ENCODE assay signal across 16 mouse cellular contexts in the genomic region with DNA sequence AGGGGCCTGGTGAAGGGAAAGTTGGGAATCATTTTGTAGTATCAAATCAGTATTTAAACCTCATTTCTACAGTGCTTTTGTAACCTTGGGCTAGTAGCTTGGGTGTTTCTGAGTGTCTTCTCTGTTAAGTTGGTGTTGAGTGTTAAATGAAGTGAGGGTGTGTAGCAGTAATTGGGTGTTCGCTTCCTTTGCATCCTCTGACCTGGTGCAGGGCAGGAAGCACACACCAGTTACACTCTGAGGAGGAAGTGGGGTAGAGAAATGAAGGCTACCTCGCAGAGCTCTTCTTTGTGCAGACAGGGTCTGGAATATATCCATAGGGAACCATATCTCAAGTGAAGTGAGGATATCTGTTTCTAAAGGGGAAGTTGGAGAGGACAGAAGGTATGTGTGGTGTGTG. TPM values are rescaled to one million over a fixed set of nuclear protein-coding genes. Genes with fewer than 3 reads are reported as not detected.
DNase-seq lines count a peak whose midpoint lies in the region; ATAC-seq and TF ChIP-seq lines count a peak whose summit lies in the region.
"Had no signal": no experiment of that assay in that cellular context is flagged by ENCODE, and none has a peak within 500 bp of the region (broad histone marks: within the 10 kb centered on the region; RNA-seq: fewer than 3 reads in every experiment).

No protein-coding gene starts in this region.

- no peak overlapping the region for H3K4me2 ChIP-seq in intestine, embryonic 15.5 days (replicated peaks)
- H3K4me2 ChIP-seq in intestine, embryonic 16.5 days (ENCODE audit: low read depth, low read length): no peak overlapping the region
- H3K4me2 ChIP-seq in lung, postnatal 0 days (replicated peaks; ENCODE audit: low read depth, low read length): no peak overlapping the region
- no peak overlapping the region for H3K4me2 ChIP-seq in stomach, embryonic 14.5 days (replicated peaks; ENCODE audit: low read depth, low read length)
- H3K4me2 ChIP-seq in stomach, postnatal 0 days (replicated peaks; ENCODE audit: low read depth): no peak overlapping the region
- H3K4me2 ChIP-seq: hindbrain, embryonic 15.5 days; liver, embryonic 11.5 days; midbrain, embryonic 11.5 days had no signal

- TF ChIP-seq POLR2A in cerebellum, adult 2 months (IDR thresholded peaks at IDR 0.05; ENCODE audit: borderline replicate concordance, insufficient read depth, low read length): no peak

- no peak overlapping the region for H3K4me3 ChIP-seq in cerebellum, adult 2 months (replicated peaks; ENCODE audit: insufficient read depth, low read depth, low read length)
- H3K4me3 ChIP-seq in intestine, embryonic 15.5 days (replicated peaks): no peak overlapping the region
- no peak overlapping the region for H3K4me3 ChIP-seq in intestine, embryonic 16.5 days (ENCODE audit: low read length)
- H3K4me3 ChIP-seq in lung, postnatal 0 days (ENCODE audit: low read depth, low read length): no peak overlapping the region
- no peak overlapping the region for H3K4me3 ChIP-seq in stomach, embryonic 14.5 days (ENCODE audit: low read depth, low read length)
- no peak overlapping the region for H3K4me3 ChIP-seq in stomach, postnatal 0 days (ENCODE audit: low read depth, low read length)
- H3K4me3 ChIP-seq: hindbrain, embryonic 15.5 days; limb, embryonic 10.5 days had no signal

- no peaks in the 10 kb centered on the region for H3K27me3 ChIP-seq in cerebellum, adult 2 months (ENCODE audit: control insufficient read depth, insufficient read depth, low read length)
- H3K27me3 ChIP-seq in intestine, embryonic 15.5 days (replicated peaks): no peaks in the 10 kb centered on the region
- H3K27me3 ChIP-seq in intestine, embryonic 16.5 days (replicated peaks; ENCODE audit: control insufficient read depth, insufficient read depth, low read length): no peaks in the 10 kb centered on the region
- no peaks in the 10 kb centered on the region for H3K27me3 ChIP-seq in lung, postnatal 0 days (replicated peaks; ENCODE audit: insufficient read depth, low read length)
- H3K27me3 ChIP-seq in stomach, embryonic 14.5 days (ENCODE audit: control insufficient read depth, insufficient read depth, low read length): no peaks in the 10 kb centered on the region
- H3K27me3 ChIP-seq in stomach, postnatal 0 days (ENCODE audit: control insufficient read depth, insufficient read depth, low read length): no peaks in the 10 kb centered on the region
- H3K27me3 ChIP-seq: hindbrain, embryonic 15.5 days had no signal

- DNase-seq in cerebellum, adult 2 months: no peak
- DNase-seq in cerebellum, adult 11 months: no peak
- DNase-seq in lung, postnatal 0 days (ENCODE audit: low spot score): no peak
- no peak for DNase-seq in lung, adult 18-20 months
- no peak for DNase-seq in stomach, postnatal 0 days (ENCODE audit: low spot score)
- DNase-seq: adrenal gland, adult 8-10 months; gastrocnemius, postnatal 36 days; thymus, adult 2 months had no signal

- peaks cover 44% of the 10 kb centered on the region for H3K36me3 ChIP-seq in intestine, embryonic 15.5 days
- H3K36me3 ChIP-seq in intestine, embryonic 16.5 days (ENCODE audit: control insufficient read depth, insufficient read depth, low read length): peaks cover 18% of the 10 kb centered on the region
- peaks cover 63% of the 10 kb centered on the region for H3K36me3 ChIP-seq in lung, postnatal 0 days (ENCODE audit: insufficient read depth, low read length)
- H3K36me3 ChIP-seq in stomach, embryonic 14.5 days (ENCODE audit: control insufficient read depth, insufficient read depth, low read length): peaks cover 57% of the 10 kb centered on the region
- peaks cover 17% of the 10 kb centered on the region for H3K36me3 ChIP-seq in stomach, postnatal 0 days (ENCODE audit: control insufficient read depth, insufficient read depth, low read length)

- no peak overlapping the region for H3K9ac ChIP-seq in intestine, embryonic 15.5 days
- no peak overlapping the region for H3K9ac ChIP-seq in intestine, embryonic 16.5 days (ENCODE audit: low read depth, low read length)
- H3K9ac ChIP-seq in lung, postnatal 0 days (replicated peaks; ENCODE audit: low read depth): no peak overlapping the region
- no peak overlapping the region for H3K9ac ChIP-seq in stomach, embryonic 14.5 days (replicated peaks; ENCODE audit: low read depth, low read length)
- H3K9ac ChIP-seq in stomach, postnatal 0 days (ENCODE audit: low read length): no peak overlapping the region
- H3K9ac ChIP-seq: hindbrain, embryonic 15.5 days had no signal

- H3K27ac ChIP-seq in cerebellum, adult 2 months (ENCODE audit: insufficient read depth, low read length): peak overlapping the region; percentile 49; the same call in 1 of the 2 replicates
- peak overlapping the region; percentile 32; the same call in 1 of the 2 replicates for H3K27ac ChIP-seq in intestine, embryonic 15.5 days
- H3K27ac ChIP-seq in intestine, embryonic 16.5 days (ENCODE audit: low read length): no peak overlapping the region
- H3K27ac ChIP-seq in lung, postnatal 0 days (ENCODE audit: low read length): 0 out of 2 replicates have a peak overlapping the region, but pooled peaks have one; percentile 5
- H3K27ac ChIP-seq in stomach, embryonic 14.5 days (ENCODE audit: low read length): peak overlapping the region; percentile 44; the same call in 1 of the 2 replicates
- no peak overlapping the region for H3K27ac ChIP-seq in stomach, postnatal 0 days (replicated peaks)
- H3K27ac ChIP-seq: hindbrain, embryonic 15.5 days; limb, embryonic 10.5 days had no signal

- no peak for TF ChIP-seq CTCF in cerebellum, adult 2 months (IDR thresholded peaks at IDR 0.05; ENCODE audit: borderline replicate concordance, insufficient read depth, low read depth, low read length)
- TF ChIP-seq CTCF in lung, postnatal 0 days (IDR thresholded peaks at IDR 0.05): no peak
- TF ChIP-seq CTCF in stomach, postnatal 0 days (IDR thresholded peaks at IDR 0.05; ENCODE audit: low read depth): no peak

- no peak for TF ChIP-seq EP300 in lung, postnatal 0 days (IDR thresholded peaks at IDR 0.05)
- no peak for TF ChIP-seq EP300 in stomach, postnatal 0 days (optimal IDR thresholded peaks at IDR 0.05)

- H3K4me1 ChIP-seq in cerebellum, adult 2 months (ENCODE audit: control insufficient read depth, insufficient read depth, low read length): peaks cover 37% of the 10 kb centered on the region
- H3K4me1 ChIP-seq in intestine, embryonic 15.5 days (replicated peaks): no peaks in the 10 kb centered on the region
- H3K4me1 ChIP-seq in intestine, embryonic 16.5 days (ENCODE audit: control insufficient read depth, insufficient read depth, low read length): 0 out of 2 replicates have a peak, but pooled peaks cover 3% of the 10 kb centered on the region
- no peaks in the 10 kb centered on the region for H3K4me1 ChIP-seq in lung, postnatal 0 days (ENCODE audit: insufficient read depth, low read depth, low read length)
- H3K4me1 ChIP-seq in stomach, embryonic 14.5 days (ENCODE audit: control insufficient read depth, insufficient read depth, low read length): peaks cover 4% of the 10 kb centered on the region; the same call in 1 of the 2 replicates
- H3K4me1 ChIP-seq in stomach, postnatal 0 days (replicated peaks; ENCODE audit: control insufficient read depth, insufficient read depth): no peaks in the 10 kb centered on the region
- H3K4me1 ChIP-seq: limb, embryonic 10.5 days had no signal

- 91% methylated on average over 2 of the region's 2 CpGs for WGBS in cerebellum, adult 2 months
- 85% methylated on average over 2 of the region's 2 CpGs for WGBS in intestine, embryonic 15.5 days
- 86% methylated on average over 2 of the region's 2 CpGs for WGBS in intestine, embryonic 16.5 days
- WGBS in lung, postnatal 0 days: 70% methylated on average over 2 of the region's 2 CpGs
- WGBS in stomach, embryonic 14.5 days: 82% methylated on average over 2 of the region's 2 CpGs
- WGBS in stomach, postnatal 0 days: 77% methylated on average over 2 of the region's 2 CpGs

- H3K9me3 ChIP-seq in intestine, embryonic 15.5 days: no peaks in the 10 kb centered on the region
- H3K9me3 ChIP-seq in intestine, embryonic 16.5 days (ENCODE audit: control insufficient read depth, low read length): no peaks in the 10 kb centered on the region
- H3K9me3 ChIP-seq in lung, postnatal 0 days (ENCODE audit: low read length): no peaks in the 10 kb centered on the region
- H3K9me3 ChIP-seq in stomach, embryonic 14.5 days (ENCODE audit: control insufficient read depth, low read depth, low read length): no peaks in the 10 kb centered on the region
- no peaks in the 10 kb centered on the region for H3K9me3 ChIP-seq in stomach, postnatal 0 days (ENCODE audit: control insufficient read depth, low read length)
- H3K9me3 ChIP-seq: hindbrain, embryonic 15.5 days; limb, embryonic 10.5 days had no signal

- ATAC-seq in intestine, embryonic 15.5 days: no peak
- no peak for ATAC-seq in intestine, embryonic 16.5 days
- ATAC-seq in lung, postnatal 0 days: no peak
- no peak for ATAC-seq in stomach, embryonic 14.5 days (ENCODE audit: insufficient number of reproducible peaks, insufficient read depth, low FRiP score, low read depth)
- no peak for ATAC-seq in stomach, postnatal 0 days (ENCODE audit: low FRiP score, low TSS enrichment)
- ATAC-seq: CD4-positive, CD25-positive, alpha-beta regulatory T cell, adult 4 months had no signal

RNA-seq across cellular contexts. Expression of a gene that starts 20.5 kb away (rescaled TPM):
- 96.5 and 99.1 TPM in 2 replicates for polyA plus RNA-seq in cerebellum, adult 2 months (2012; rRNA removed)
- 91.1 and 94.7 TPM in 2 replicates for polyA plus RNA-seq in intestine, embryonic 15.5 days (2015; fragmentation: Nextera tagmentation; extraction: Ambion mirVana)
- polyA plus RNA-seq in intestine, embryonic 16.5 days (2015; fragmentation: Nextera tagmentation; extraction: Ambion mirVana): 85.9 and 92.7 TPM in 2 replicates
- polyA plus RNA-seq in lung, postnatal 0 days (2015; fragmentation: Nextera tagmentation; extraction: Ambion mirVana): 79.6 and 82.3 TPM in 2 replicates
- 109 and 117 TPM in 2 replicates for polyA plus RNA-seq in stomach, embryonic 14.5 days (2014; fragmentation: Nextera tagmentation; extraction: Ambion mirVana)
- polyA plus RNA-seq in stomach, postnatal 0 days (2015; fragmentation: Nextera tagmentation; extraction: Ambion mirVana): 48.7 and 56.4 TPM in 2 replicates

RNA-seq across cellular contexts. Expression of a gene that starts 35.9 kb away (rescaled TPM):
- 25.9 and 26.2 TPM in 2 replicates for polyA plus RNA-seq in cerebellum, adult 2 months (2012; rRNA removed)
- polyA plus RNA-seq in intestine, embryonic 15.5 days (2015; fragmentation: Nextera tagmentation; extraction: Ambion mirVana): 12.2 and 14.0 TPM in 2 replicates
- 10.2 and 12.4 TPM in 2 replicates for polyA plus RNA-seq in intestine, embryonic 16.5 days (2015; fragmentation: Nextera tagmentation; extraction: Ambion mirVana)
- polyA plus RNA-seq in lung, postnatal 0 days (2015; fragmentation: Nextera tagmentation; extraction: Ambion mirVana): 4.1 and 4.9 TPM in 2 replicates
- polyA plus RNA-seq in stomach, embryonic 14.5 days (2014; fragmentation: Nextera tagmentation; extraction: Ambion mirVana): 15.2 and 15.7 TPM in 2 replicates
- polyA plus RNA-seq in stomach, postnatal 0 days (2015; fragmentation: Nextera tagmentation; extraction: Ambion mirVana): 7.6 and 8.6 TPM in 2 replicates

Comparison
In these comparisons a context has a peak if more than half of its experiments do, and no peak if none do; other contexts are left out.
1. H3K27ac ChIP-seq: peak in cerebellum, adult 2 months (single experiment), intestine, embryonic 15.5 days (single experiment), lung, postnatal 0 days (single experiment) and stomach, embryonic 14.5 days (single experiment); none in intestine, embryonic 16.5 days (single experiment) and stomach, postnatal 0 days (single experiment).